Mouse (Mus musculus) heart, embryonic 11.5 days (tissue): ENCODE data around the gene Bahcc1. TPM values are rescaled to one million over a fixed set of nuclear protein-coding genes. Genes with fewer than 3 reads are reported as not detected.
A peak's percentile ranks its signal among the peaks of the same experiment; 100 is the strongest.

Experiments used
- ATAC-seq: fragments of 200-750 bp; cut with Nextera tagmentation; replicated peaks from 2 replicates; pipeline ENCODE4 v1.8.0; 2017; ENCODE audit warnings: moderate library complexity; ENCODE audit not compliant: insufficient number of reproducible peaks, low FRiP score, low TSS enrichment
- H3K27ac ChIP-seq: fragments of 300-500 bp; sonication (generic); 2 replicates; pipeline ENCODE4 v1.5.1; 2014; ENCODE audit warnings: mild to moderate bottlenecking, low read depth, low read length
- H3K27me3 ChIP-seq: fragments of 300-500 bp; sonication (generic); 2 replicates; pipeline ENCODE4 v1.6.1; 2014; ENCODE audit warnings: mild to moderate bottlenecking, low read length, mixed read lengths; ENCODE audit not compliant: control insufficient read depth, insufficient read depth
- H3K36me3 ChIP-seq: fragments of 300-500 bp; sonication (generic); 2 replicates; pipeline ENCODE4 v1.6.1; 2014; ENCODE audit warnings: mild to moderate bottlenecking, low read length, moderate library complexity, mixed read lengths; ENCODE audit not compliant: control insufficient read depth, insufficient read depth
- H3K4me1 ChIP-seq: fragments of 300-500 bp; sonication (generic); 2 replicates; pipeline ENCODE4 v1.6.1; 2014; ENCODE audit warnings: low read length; ENCODE audit not compliant: control insufficient read depth, insufficient read depth
- H3K4me2 ChIP-seq: fragments of 300-500 bp; sonication (generic); 2 replicates; pipeline ENCODE4 v1.6.1; 2014; ENCODE audit warnings: mild to moderate bottlenecking, moderate library complexity
- H3K4me3 ChIP-seq: fragments of 300-500 bp; sonication (generic); 2 replicates; pipeline ENCODE4 v1.5.1; 2014; ENCODE audit warnings: low read depth, low read length
- H3K9ac ChIP-seq: fragments of 300-500 bp; sonication (generic); 2 replicates; pipeline ENCODE4 v1.6.1; 2014; ENCODE audit warnings: mild to moderate bottlenecking, low read depth, low read length, moderate library complexity
- H3K9me3 ChIP-seq: fragments of 300-500 bp; sonication (generic); replicated peaks from 2 replicates; pipeline ENCODE4 v1.6.1; 2016; ENCODE audit warnings: low read length; ENCODE audit not compliant: control insufficient read depth
- WGBS: fragments of 180-500 bp; shearing (Covaris S2); extraction: QIAGEN DNeasy Blood & Tissue Kit; methylation state at CpG from one replicate; pipeline ENCODE4 v1.1.7; 2014; ENCODE audit not compliant: insufficient replicate concordance; 5-methylcytosine and 5-hydroxymethylcytosine counted together
- polyA plus RNA-seq: library from polyadenylated mRNA; unstranded; fragments of >200 nt; fragmentation: Nextera tagmentation; extraction: Ambion mirVana; gene quantifications from 2 replicates; pipeline ENCODE4 v1.2.1, GENCODE M21; 2014

Gene Bahcc1
- polyA plus RNA-seq, 1 experiment from 2014 or later, result 9.1 TPM

DNA sequence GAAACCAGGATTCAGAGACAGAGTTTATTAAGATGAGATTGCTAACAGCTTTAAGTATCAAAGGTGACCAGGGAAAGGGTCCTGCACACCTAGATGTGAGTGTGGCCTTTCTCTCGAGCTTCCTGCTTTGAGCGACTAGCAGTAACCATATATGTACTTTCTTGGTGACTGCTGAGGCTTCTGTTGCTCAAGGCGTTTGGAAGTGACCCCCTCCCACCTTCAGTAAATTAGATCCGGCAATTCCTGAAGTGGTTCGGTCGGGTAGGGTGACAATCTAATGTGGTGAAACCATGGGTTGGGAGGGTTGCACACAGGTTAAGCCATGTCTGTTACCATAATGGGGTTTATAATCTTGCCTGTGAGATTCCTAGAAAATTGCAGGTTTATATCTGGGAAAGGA lies 79.3 kb downstream of the Bahcc1 start:
- no peaks in the 10 kb centered on the region for H3K27me3 ChIP-seq
- WGBS, result 76% methylated on average over 6 of the region's 6 CpGs
- H3K36me3 ChIP-seq, result no peaks in the 10 kb centered on the region
- no peak overlapping the region for H3K4me3 ChIP-seq
- peaks cover 44% of the 10 kb centered on the region for H3K4me1 ChIP-seq
- peak overlapping the region; percentile 87 for H3K9ac ChIP-seq
- no peak overlapping the region for H3K4me2 ChIP-seq
- no peak overlapping the region for H3K27ac ChIP-seq
- ATAC-seq, result no peak
- H3K9me3 ChIP-seq, result no peaks in the 10 kb centered on the region

DNA sequence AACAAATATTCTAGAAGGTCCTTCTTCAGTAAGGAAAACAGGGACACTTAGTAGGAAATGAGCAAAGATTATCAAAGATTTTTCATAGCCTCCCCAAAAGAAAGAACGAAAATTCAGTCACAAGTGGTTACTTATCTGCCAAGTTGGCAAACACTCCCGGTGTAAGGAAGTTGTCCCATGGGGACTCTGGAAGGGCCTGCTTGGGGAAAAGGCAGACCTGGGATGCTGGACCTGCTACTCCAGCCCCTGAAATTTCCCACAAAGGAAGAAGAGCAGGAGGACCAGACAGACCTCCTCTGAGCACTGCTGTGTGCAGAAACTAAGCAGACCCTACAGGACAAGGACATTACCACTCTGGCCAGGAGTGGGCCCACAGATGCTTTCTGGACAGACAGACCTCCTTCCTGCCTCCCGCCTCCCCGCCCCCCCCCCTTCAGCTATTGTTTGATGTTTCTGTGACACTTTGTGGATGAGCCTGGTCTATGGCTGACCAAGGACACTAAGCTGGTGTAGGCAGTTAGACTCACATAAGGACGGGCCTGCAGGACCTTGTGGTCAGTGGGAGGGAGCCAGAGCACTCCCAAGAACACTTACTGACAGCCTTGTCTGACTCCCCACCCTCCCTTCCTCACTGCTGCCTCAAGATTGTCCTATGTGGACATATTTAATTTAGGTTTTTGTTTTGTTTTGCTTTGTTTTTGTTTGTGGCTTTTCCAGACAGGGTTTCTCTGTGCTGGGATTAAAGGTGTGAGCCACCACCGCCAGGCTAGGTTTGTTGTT lies 81.3 kb downstream of the Bahcc1 start:
- no peak overlapping the region for H3K27ac ChIP-seq
- H3K4me2 ChIP-seq, result no peak overlapping the region
- 0 out of 2 replicates have a peak overlapping the region, but pooled peaks have one; percentile 22 for H3K9ac ChIP-seq
- 48% methylated on average over 6 of the region's 6 CpGs for WGBS
- no peaks in the 10 kb centered on the region for H3K27me3 ChIP-seq
- no peaks in the 10 kb centered on the region for H3K36me3 ChIP-seq
- H3K4me1 ChIP-seq, result peaks cover 45% of the 10 kb centered on the region
- ATAC-seq, result no peak
- H3K4me3 ChIP-seq, result no peak overlapping the region
- no peaks in the 10 kb centered on the region for H3K9me3 ChIP-seq

DNA sequence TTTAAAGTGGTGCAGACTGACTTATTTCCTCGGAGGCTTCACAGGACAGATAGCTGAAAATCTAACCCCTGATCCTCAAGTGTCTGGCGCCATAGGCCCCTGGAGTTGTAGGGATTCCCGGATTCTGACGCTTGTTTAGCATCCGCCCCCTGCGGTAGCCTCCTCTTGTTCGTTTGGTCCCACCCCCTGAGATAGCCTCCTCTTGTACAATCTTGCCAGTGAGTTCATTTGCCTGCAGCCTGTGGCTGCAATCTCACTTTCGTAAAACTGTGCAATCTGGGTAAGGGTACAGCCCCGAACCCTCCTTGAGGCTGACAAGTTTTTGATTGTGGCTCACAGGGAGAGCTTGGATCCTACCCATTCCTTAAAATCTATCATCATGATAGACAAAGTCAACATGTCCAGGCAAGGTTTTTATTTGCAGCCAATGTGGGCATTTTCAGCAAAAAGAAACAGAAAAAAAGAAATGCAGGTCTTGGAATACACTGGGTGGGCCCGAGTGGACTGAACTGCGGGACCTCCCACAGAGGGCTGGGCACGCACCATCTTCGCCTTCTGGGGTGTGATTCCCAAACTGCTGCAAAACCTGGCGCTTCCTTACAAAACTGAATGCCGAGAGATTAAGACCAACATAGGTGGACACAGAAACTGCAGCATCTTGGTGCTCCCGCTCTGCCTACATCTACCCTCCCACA lies 82.1 kb downstream of the Bahcc1 start:
- Histone ChIP-seq H3K4me2 (peak overlapping the region; percentile 92), H3K9me3 (no peaks in the 10 kb centered on the region), H3K27me3 (no peaks in the 10 kb centered on the region), H3K27ac (peak overlapping the region; percentile 99), H3K4me1 (peaks cover 45% of the 10 kb centered on the region), H3K36me3 (no peaks in the 10 kb centered on the region), H3K4me3 (peak overlapping the region; percentile 52; the same call in 1 of the 2 replicates), H3K9ac (peak overlapping the region; percentile 88)
- ATAC-seq, result no peak
- 43% methylated on average over 16 of the region's 16 CpGs for WGBS

DNA sequence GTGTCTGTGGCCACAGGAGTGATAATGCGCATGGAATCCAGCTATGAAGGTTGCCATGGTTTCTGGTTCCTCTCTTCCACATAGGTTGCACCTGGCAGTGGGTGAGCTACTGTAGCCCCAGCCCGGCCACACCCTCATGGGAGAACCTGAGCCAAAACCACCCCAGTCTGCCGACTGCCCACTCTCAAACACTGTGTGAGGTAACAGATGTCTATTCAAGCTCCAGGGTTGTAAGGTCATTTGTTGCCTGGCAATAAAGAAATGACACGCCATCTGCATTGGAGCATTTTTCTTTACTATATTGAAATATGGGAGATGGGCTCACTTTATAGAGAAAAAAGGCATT lies 82.6 kb downstream of the Bahcc1 start:
- H3K4me2 ChIP-seq, result peak overlapping the region; percentile 92
- no peak for ATAC-seq
- H3K36me3 ChIP-seq, result no peaks in the 10 kb centered on the region
- peaks cover 43% of the 10 kb centered on the region for H3K4me1 ChIP-seq
- WGBS, result 39% methylated on average over 4 of the region's 4 CpGs
- H3K27me3 ChIP-seq, result no peaks in the 10 kb centered on the region
- H3K9ac ChIP-seq, result peak overlapping the region; percentile 88
- H3K9me3 ChIP-seq, result no peaks in the 10 kb centered on the region
- H3K4me3 ChIP-seq, result peak overlapping the region; percentile 52
- peak overlapping the region; percentile 99 for H3K27ac ChIP-seq

DNA sequence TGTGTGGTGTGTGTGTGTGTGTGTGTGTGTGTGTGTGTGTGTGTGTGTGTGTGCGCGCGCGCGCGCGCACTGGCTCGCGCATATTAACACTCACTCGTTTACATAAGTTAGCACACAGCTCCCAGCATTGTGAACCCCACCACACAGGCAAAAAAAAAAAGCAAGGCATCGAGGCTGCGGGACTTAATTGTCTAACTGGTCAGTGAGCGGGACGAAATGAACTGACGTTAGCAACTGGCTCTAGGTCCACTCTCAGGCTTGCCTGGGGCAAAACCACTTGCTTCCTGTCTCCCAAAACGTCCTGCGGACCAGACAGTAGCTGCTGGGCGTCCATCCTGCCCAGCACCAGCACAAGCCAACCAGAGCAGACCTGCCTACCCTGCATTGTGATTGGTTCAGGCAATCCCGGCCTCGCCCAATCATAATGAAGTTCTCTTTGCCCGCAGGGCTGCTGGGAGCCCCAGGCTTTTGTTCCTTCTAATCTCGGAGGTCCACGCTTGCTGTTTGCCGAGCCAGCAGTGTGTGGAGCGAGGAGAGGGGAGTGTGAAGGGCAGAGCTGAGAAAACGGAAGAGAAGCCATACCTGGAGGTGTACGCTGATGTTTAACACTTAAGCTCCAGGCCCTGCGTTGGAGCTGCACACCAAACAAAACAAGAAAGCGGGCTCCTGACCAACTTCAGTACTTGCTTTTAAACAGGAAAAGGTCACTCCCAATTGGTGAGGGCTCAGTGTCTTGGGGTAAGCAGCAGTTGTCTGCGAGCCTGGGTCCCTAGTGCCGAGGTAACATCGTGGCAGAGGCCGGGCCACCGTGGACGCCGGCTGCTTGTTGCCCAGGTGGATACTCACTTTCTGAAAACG lies 83.3 kb downstream of the Bahcc1 start:
- 11% methylated on average over 37 of the region's 37 CpGs for WGBS
- no peaks in the 10 kb centered on the region for H3K27me3 ChIP-seq
- peak overlapping the region; percentile 52 for H3K4me3 ChIP-seq
- H3K4me2 ChIP-seq, result peak overlapping the region; percentile 92
- H3K9me3 ChIP-seq, result no peaks in the 10 kb centered on the region
- peak; percentile 94 for ATAC-seq
- peak overlapping the region; percentile 88 for H3K9ac ChIP-seq
- peaks cover 39% of the 10 kb centered on the region for H3K4me1 ChIP-seq
- no peaks in the 10 kb centered on the region for H3K36me3 ChIP-seq
- H3K27ac ChIP-seq, result peak overlapping the region; percentile 99

DNA sequence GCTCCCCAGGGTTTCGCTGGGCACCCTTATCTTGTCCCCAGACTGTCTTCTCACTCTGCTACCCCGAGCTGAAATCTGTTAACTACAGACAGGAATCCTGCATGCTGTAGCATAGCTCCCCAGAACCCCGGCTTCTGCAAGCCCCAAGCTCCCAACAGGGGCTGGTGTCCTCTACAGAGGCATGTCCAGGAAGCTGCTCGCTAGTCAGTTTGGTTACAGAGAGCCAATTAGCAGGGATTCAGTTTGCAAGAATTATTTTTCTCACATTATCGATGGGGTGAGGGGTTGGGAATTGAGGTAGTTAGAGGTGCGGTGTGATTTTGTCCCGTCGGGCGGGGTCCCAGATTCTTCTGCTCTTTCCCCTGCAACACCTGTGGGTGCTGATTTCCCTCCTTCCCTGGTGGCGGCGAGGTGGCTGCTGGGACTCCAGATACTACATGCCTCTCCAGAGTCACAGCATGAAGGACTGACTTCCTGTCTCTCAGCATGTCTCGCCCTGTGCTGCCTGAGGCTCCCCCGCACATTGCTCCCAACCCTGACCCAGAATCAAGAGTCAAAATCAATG lies 84.0 kb downstream of the Bahcc1 start:
- H3K4me2 ChIP-seq, result peak overlapping the region; percentile 92
- WGBS, result 13% methylated on average over 13 of the region's 13 CpGs
- peak overlapping the region; percentile 52 for H3K4me3 ChIP-seq
- 0 out of 2 replicates have a peak, but pooled peaks have one; percentile 4 for ATAC-seq
- no peaks in the 10 kb centered on the region for H3K9me3 ChIP-seq
- H3K9ac ChIP-seq, result peak overlapping the region; percentile 88
- no peaks in the 10 kb centered on the region for H3K27me3 ChIP-seq
- H3K36me3 ChIP-seq, result no peaks in the 10 kb centered on the region
- peaks cover 33% of the 10 kb centered on the region for H3K4me1 ChIP-seq
- peak overlapping the region; percentile 99 for H3K27ac ChIP-seq

DNA sequence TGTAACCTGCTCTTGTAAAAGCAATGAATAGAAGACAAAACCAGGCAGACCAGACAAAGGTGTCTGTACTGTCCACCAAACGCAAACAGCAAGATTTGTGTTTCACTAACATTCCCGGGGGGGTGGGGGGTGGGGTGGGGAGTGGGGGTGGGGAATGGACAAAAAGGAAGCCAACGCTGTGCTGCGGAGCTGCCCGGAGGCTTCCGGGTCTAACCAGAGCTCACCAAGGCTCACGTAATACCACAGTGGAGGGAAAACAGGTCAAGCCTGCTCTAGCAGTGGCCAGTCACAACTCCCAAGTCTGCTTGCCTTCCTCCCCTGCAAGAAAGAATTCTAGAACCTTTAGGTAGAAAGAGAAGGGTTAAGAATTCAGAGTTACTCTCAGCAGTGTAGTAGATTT lies 84.7 kb downstream of the Bahcc1 start:
- H3K36me3 ChIP-seq, result no peaks in the 10 kb centered on the region
- H3K4me1 ChIP-seq, result peaks cover 31% of the 10 kb centered on the region
- H3K9ac ChIP-seq, result peak overlapping the region; percentile 88; the same call in 1 of the 2 replicates
- H3K27me3 ChIP-seq, result no peaks in the 10 kb centered on the region
- peak overlapping the region; percentile 92 for H3K4me2 ChIP-seq
- H3K9me3 ChIP-seq, result no peaks in the 10 kb centered on the region
- no peak for ATAC-seq
- WGBS, result 79% methylated on average over 7 of the region's 7 CpGs
- H3K27ac ChIP-seq, result peak overlapping the region; percentile 99
- no peak overlapping the region for H3K4me3 ChIP-seq

DNA sequence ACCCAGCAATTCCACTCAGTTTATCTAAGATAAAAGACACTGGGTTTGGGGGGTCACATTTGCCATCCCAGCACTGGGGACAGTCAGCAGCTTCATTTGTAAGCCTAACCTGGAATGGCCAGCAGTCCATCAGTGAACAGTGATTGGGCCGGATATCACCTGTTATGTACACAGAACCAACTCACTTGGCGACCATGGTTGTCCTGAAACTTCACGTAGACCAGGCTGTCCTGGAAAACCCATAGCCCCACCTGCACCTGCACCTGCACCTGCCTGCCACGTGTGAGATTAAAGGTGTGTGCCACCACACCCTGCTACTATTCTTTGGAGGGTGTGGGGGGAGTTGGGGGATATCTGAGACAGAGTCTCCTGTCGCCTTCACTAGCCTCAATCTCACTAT lies 86.6 kb downstream of the Bahcc1 start:
- peaks cover 26% of the 10 kb centered on the region for H3K4me1 ChIP-seq
- ATAC-seq, result no peak
- no peaks in the 10 kb centered on the region for H3K36me3 ChIP-seq
- no peak overlapping the region for H3K27ac ChIP-seq
- H3K4me2 ChIP-seq, result no peak overlapping the region
- WGBS, result 78% methylated on average over 5 of the region's 5 CpGs
- no peaks in the 10 kb centered on the region for H3K9me3 ChIP-seq
- H3K4me3 ChIP-seq, result no peak overlapping the region
- H3K27me3 ChIP-seq, result no peaks in the 10 kb centered on the region
- no peak overlapping the region for H3K9ac ChIP-seq
